Mouse (Mus musculus): ENCODE results near the gene Alyref. TPM values are rescaled to one million over a fixed set of nuclear protein-coding genes. Genes with fewer than 3 reads are reported as not detected.

Alyref gene
- total RNA-seq, 1 experiment = 397 TPM

- in situ Hi-C loops (cut with MboI; ENCODE audit: low sequenced_read_pairs in 2 of 2, unreplicated experiment in 2 of 2) = no loop called here
Measured at GRCm38 (mm10) chr11:120632559-120633519, 34.7 kb upstream of the Alyref start.

DNA sequence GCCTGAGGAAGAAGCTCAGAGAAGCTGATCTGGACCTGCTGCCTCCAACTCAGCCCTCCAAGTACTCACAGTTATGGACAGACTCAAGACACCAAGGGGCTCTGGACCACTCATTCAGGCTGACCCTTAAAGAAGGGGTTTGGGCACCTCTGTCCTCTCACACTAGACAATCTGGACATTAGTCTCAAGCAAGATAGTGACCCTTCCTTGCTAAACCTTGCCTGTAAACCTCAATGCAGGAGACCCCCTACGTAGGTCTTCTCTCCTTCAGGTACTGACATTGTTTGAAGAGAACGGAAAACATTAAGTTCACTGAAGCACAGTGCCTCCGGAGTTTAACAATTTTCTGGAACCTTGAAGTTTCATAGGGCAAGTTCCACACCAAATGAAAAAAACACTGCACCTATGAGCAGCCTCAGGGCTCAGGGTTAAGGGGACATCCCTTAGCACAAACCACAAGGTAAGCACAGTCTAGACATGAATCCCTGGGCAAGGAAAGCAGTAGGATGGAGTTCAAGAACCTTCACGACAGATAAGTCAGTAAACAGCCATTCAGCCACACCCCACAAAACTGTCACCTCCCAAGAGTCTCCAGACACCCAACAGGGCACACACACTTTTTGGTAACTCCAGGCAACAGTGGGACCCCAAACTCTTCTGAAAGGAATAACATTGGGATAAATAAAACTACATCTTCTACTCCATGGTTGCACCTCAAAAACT lies 33.7 kb upstream of the Alyref start:
- 0 out of 2 replicates have a peak, but pooled peaks have one; percentile 5 for TF ChIP-seq MAFK (IDR thresholded peaks at IDR 0.05; ENCODE audit: insufficient read depth, low read depth, low read length)
- no peak for TF ChIP-seq ZNF384 (IDR thresholded peaks at IDR 0.05; ENCODE audit: low read depth, low read length)
- DNase-seq (ENCODE audit: low read depth, low spot score) = no peak
- Histone ChIP-seq H3K36me3 (ENCODE audit: control insufficient read depth, insufficient read depth, low read length, poor library complexity, severe bottlenecking) (peaks cover 20% of the 10 kb centered on the region), H3K4me1 (ENCODE audit: control insufficient read depth in 2 of 2, insufficient read depth in 2 of 2, low read length in 2 of 2, poor library complexity in 1 of 2) (peaks cover 4 to 36% of the 10 kb centered on the region in 2 experiments), H3K27ac (ENCODE audit: insufficient read depth, low read depth, low read length, poor library complexity, severe bottlenecking) (0 out of 2 replicates have a peak overlapping the region, but pooled peaks have one; percentile 96), H3K4me3 (ENCODE audit: insufficient read depth in 1 of 2, low read depth in 1 of 2, low read length in 2 of 2, poor library complexity in 1 of 2, severe bottlenecking in 1 of 2) (peak overlapping the region; percentile 95 to 97), H3K9me3 (ENCODE audit: control insufficient read depth, insufficient read depth, low read depth, low read length) (no peaks in the 10 kb centered on the region), H3K9ac (ENCODE audit: insufficient read depth, low read depth, low read length, poor library complexity, severe bottlenecking) (peak overlapping the region; percentile 98)
- in situ Hi-C loops (cut with MboI; ENCODE audit: low sequenced_read_pairs in 2 of 2, unreplicated experiment in 2 of 2) = no loop called here

More at GRCm38 (mm10) chr11:120632559-120633519, 34.7 kb upstream of the Alyref start:
- no peak for DNase-seq (ENCODE audit: low read depth, low spot score)
- H3K9ac ChIP-seq (ENCODE audit: insufficient read depth, low read depth, low read length, poor library complexity, severe bottlenecking) = peak overlapping the region; percentile 98
- H3K4me3 ChIP-seq (ENCODE audit: insufficient read depth in 1 of 2, low read depth in 1 of 2, low read length in 2 of 2, poor library complexity in 1 of 2, severe bottlenecking in 1 of 2) = peak overlapping the region; percentile 95 to 97
- peaks cover 12% of the 10 kb centered on the region for H3K36me3 ChIP-seq (ENCODE audit: control insufficient read depth, insufficient read depth, low read length, poor library complexity, severe bottlenecking)
- peak overlapping the region; percentile 96 for H3K27ac ChIP-seq (ENCODE audit: insufficient read depth, low read depth, low read length, poor library complexity, severe bottlenecking)
- no peaks in the 10 kb centered on the region for H3K9me3 ChIP-seq (ENCODE audit: control insufficient read depth, insufficient read depth, low read depth, low read length)
- TF ChIP-seq MAFK (IDR thresholded peaks at IDR 0.05; ENCODE audit: insufficient read depth, low read depth, low read length) (peak; percentile 95), ZNF384 (IDR thresholded peaks at IDR 0.05; ENCODE audit: low read depth, low read length) (no peak)
- peaks cover 4 to 35% of the 10 kb centered on the region in 2 experiments for H3K4me1 ChIP-seq (ENCODE audit: control insufficient read depth in 2 of 2, insufficient read depth in 2 of 2, low read length in 2 of 2, poor library complexity in 1 of 2)

DNA sequence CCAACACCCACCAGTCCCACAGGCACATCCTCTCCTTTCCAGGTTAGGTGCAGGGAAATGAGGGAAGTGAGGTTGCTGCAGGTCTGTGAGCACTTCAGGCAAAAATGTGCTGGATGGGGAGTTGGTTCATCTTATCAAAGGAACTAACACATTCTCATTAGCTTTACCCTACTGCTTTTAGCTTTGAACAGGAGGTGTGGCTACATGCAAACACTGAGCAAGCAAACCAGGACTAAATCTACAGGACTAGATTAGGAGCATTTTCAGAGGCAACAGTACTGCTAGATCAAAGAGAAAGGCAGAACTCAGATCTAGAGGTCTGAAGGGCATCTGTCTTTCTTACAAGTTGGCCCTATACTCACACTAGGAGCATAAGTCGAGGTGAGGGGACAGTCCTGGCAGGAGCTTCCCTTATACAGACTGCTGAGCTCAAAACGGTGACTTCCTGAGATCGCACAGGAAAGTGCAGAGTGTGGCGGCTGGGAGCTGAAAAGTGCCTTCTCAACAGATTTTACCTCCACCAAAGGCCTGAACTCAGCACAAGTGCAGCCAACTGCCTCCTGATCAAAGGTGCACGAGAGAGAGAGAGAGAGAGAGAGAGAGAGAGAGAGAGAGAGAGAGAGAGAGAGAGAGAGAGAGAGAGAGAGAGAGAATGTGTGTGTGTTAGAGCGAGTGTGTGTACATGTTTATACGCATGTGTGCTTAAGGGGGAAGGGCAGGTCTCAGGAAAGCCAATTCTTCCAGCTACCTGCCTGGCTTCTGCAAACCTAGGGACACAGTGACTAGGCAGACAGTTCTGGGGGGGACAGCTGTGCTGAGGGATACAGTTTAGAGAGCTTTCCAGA lies 32.9 kb upstream of the Alyref start:
- H3K9me3 ChIP-seq (ENCODE audit: control insufficient read depth, insufficient read depth, low read depth, low read length) = no peaks in the 10 kb centered on the region
- TF ChIP-seq CHD2 (IDR thresholded peaks at IDR 0.05; ENCODE audit: low read depth, low read length) = no peak
- TF ChIP-seq MAFK (IDR thresholded peaks at IDR 0.05; ENCODE audit: insufficient read depth, low read depth, low read length) = no peak
- no peak for TF ChIP-seq ZNF384 (IDR thresholded peaks at IDR 0.05; ENCODE audit: low read depth, low read length)
- TF ChIP-seq ZC3H11A (IDR thresholded peaks at IDR 0.05; ENCODE audit: borderline replicate concordance, low read depth, low read length) = no peak
- TF ChIP-seq HCFC1 (IDR thresholded peaks at IDR 0.05; ENCODE audit: borderline replicate concordance, insufficient read depth, low read length) = no peak
- H3K9ac ChIP-seq (ENCODE audit: insufficient read depth, low read depth, low read length, poor library complexity, severe bottlenecking) = peak overlapping the region; percentile 61; the same call in 1 of the 2 replicates
- H3K27ac ChIP-seq (ENCODE audit: insufficient read depth, low read depth, low read length, poor library complexity, severe bottlenecking) = no peak overlapping the region
- H3K4me3 ChIP-seq (ENCODE audit: insufficient read depth in 1 of 2, low read depth in 1 of 2, low read length in 2 of 2, poor library complexity in 1 of 2, severe bottlenecking in 1 of 2) = no peak overlapping the region; a peak in 1 of 4 replicates
- in situ Hi-C loops (cut with MboI; ENCODE audit: low sequenced_read_pairs in 2 of 2, unreplicated experiment in 2 of 2) = no loop called here
- H3K36me3 ChIP-seq (ENCODE audit: control insufficient read depth, insufficient read depth, low read length, poor library complexity, severe bottlenecking) = peaks cover 23% of the 10 kb centered on the region
- no peak for DNase-seq (ENCODE audit: low read depth, low spot score)
- peaks cover 4 to 35% of the 10 kb centered on the region in 2 experiments for H3K4me1 ChIP-seq (ENCODE audit: control insufficient read depth in 2 of 2, insufficient read depth in 2 of 2, low read length in 2 of 2, poor library complexity in 1 of 2)

GRCm38 (mm10) chr11:120630401-120630871 lies 32.3 kb upstream of the Alyref start:
- H3K4me3 ChIP-seq (ENCODE audit: insufficient read depth in 1 of 2, low read depth in 1 of 2, low read length in 2 of 2, poor library complexity in 1 of 2, severe bottlenecking in 1 of 2) = peak overlapping the region; percentile 26 to 45; a peak in 3 of 4 replicates
- DNase-seq (ENCODE audit: low read depth, low spot score) = no peak
- in situ Hi-C loops (cut with MboI; ENCODE audit: low sequenced_read_pairs in 2 of 2, unreplicated experiment in 2 of 2) = no loop called here
- H3K9ac ChIP-seq (ENCODE audit: insufficient read depth, low read depth, low read length, poor library complexity, severe bottlenecking) = peak overlapping the region; percentile 61
- H3K27ac ChIP-seq (ENCODE audit: insufficient read depth, low read depth, low read length, poor library complexity, severe bottlenecking) = peak overlapping the region; percentile 56
- peaks cover 23% of the 10 kb centered on the region for H3K36me3 ChIP-seq (ENCODE audit: control insufficient read depth, insufficient read depth, low read length, poor library complexity, severe bottlenecking)
- no peaks in the 10 kb centered on the region for H3K9me3 ChIP-seq (ENCODE audit: control insufficient read depth, insufficient read depth, low read depth, low read length)
- no peak for TF ChIP-seq ZC3H11A (IDR thresholded peaks at IDR 0.05; ENCODE audit: borderline replicate concordance, low read depth, low read length)
- TF ChIP-seq CHD2 (IDR thresholded peaks at IDR 0.05; ENCODE audit: low read depth, low read length) = no peak
- TF ChIP-seq HCFC1 (IDR thresholded peaks at IDR 0.05; ENCODE audit: borderline replicate concordance, insufficient read depth, low read length) = no peak
- no peak for TF ChIP-seq ZNF384 (IDR thresholded peaks at IDR 0.05; ENCODE audit: low read depth, low read length)
- TF ChIP-seq MAFK (IDR thresholded peaks at IDR 0.05; ENCODE audit: insufficient read depth, low read depth, low read length) = no peak
- H3K4me1 ChIP-seq (ENCODE audit: control insufficient read depth in 2 of 2, insufficient read depth in 2 of 2, low read length in 2 of 2, poor library complexity in 1 of 2) = peaks cover 4 to 33% of the 10 kb centered on the region in 2 experiments

Measured in ES-E14 (cell line).